10 mouse cellular contexts compared by ENCODE assay signal in genomic region chr14:11683386-11684081, GRCm38 (mm10).
A peak's percentile ranks its signal among the peaks of the same experiment; 100 is the strongest.
DNase-seq lines count a peak whose midpoint lies in the region; ATAC-seq lines count a peak whose summit lies in the region.
"Had no signal": no experiment of that assay in that cellular context is flagged by ENCODE, and none has a peak within 500 bp of the region (broad histone marks: within the 10 kb centered on the region; RNA-seq: fewer than 3 reads in every experiment).

No protein-coding gene starts in this region.

- no peaks in the 10 kb centered on the region for H3K27me3 ChIP-seq in heart, embryonic 13.5 days (replicated peaks)
- no peaks in the 10 kb centered on the region for H3K27me3 ChIP-seq in hindbrain, embryonic 14.5 days (ENCODE audit: control insufficient read depth, insufficient read depth, low read length)
- H3K27me3 ChIP-seq in midbrain, embryonic 10.5 days (ENCODE audit: low read depth, poor library complexity, severe bottlenecking): no peaks in the 10 kb centered on the region

- no peak for DNase-seq in heart, postnatal 25 days (ENCODE audit: low spot score)
- peak; percentile 24 to 29 for DNase-seq in urinary bladder, postnatal 36 days (ENCODE audit: low spot score in 2 of 2)
- no peak for DNase-seq in urinary bladder, postnatal 25 days (ENCODE audit: low spot score)
- DNase-seq in hindbrain, embryonic 14.5 days (ENCODE audit: low spot score): no peak
- no peak for DNase-seq in thymus, postnatal 25 days
- DNase-seq in thymus, postnatal 14 days: no peak
- DNase-seq in midbrain, embryonic 10.5 days (ENCODE audit: low spot score): no peak
- DNase-seq: B cell, adult 2 months had no signal

- H3K4me1 ChIP-seq in heart, embryonic 13.5 days: peaks cover 75% of the 10 kb centered on the region
- peaks cover 23% of the 10 kb centered on the region for H3K4me1 ChIP-seq in hindbrain, embryonic 14.5 days (replicated peaks; ENCODE audit: control insufficient read depth, insufficient read depth, low read length)
- peaks cover 47% of the 10 kb centered on the region for H3K4me1 ChIP-seq in midbrain, embryonic 10.5 days

- H3K9me3 ChIP-seq in heart, embryonic 13.5 days: no peaks in the 10 kb centered on the region
- H3K9me3 ChIP-seq in hindbrain, embryonic 14.5 days (ENCODE audit: control insufficient read depth, low read length): no peaks in the 10 kb centered on the region
- no peaks in the 10 kb centered on the region for H3K9me3 ChIP-seq in midbrain, embryonic 10.5 days (replicated peaks)

- H3K4me2 ChIP-seq in heart, embryonic 13.5 days: no peak overlapping the region
- no peak overlapping the region for H3K4me2 ChIP-seq in hindbrain, embryonic 14.5 days (replicated peaks)

- H3K36me3 ChIP-seq in heart, embryonic 13.5 days: no peaks in the 10 kb centered on the region
- no peaks in the 10 kb centered on the region for H3K36me3 ChIP-seq in hindbrain, embryonic 14.5 days (replicated peaks; ENCODE audit: control insufficient read depth, insufficient read depth)
- H3K36me3 ChIP-seq in midbrain, embryonic 10.5 days: no peaks in the 10 kb centered on the region

- 0 out of 2 replicates have a peak overlapping the region, but pooled peaks have one; percentile 21 for H3K27ac ChIP-seq in heart, embryonic 13.5 days (replicated peaks)
- H3K27ac ChIP-seq in hindbrain, embryonic 14.5 days: peak overlapping the region; percentile 15
- H3K27ac ChIP-seq in midbrain, embryonic 10.5 days (replicated peaks): no peak overlapping the region
- H3K27ac ChIP-seq: macrophage had no signal

- no peak for ATAC-seq in heart, embryonic 13.5 days (ENCODE audit: extremely low read depth, insufficient number of reproducible peaks, low FRiP score, low TSS enrichment)
- peak; percentile 63; the same call in 1 of the 2 replicates for ATAC-seq in hindbrain, embryonic 14.5 days (ENCODE audit: low FRiP score)

- H3K9ac ChIP-seq in heart, embryonic 13.5 days: peak overlapping the region; percentile 15; the same call in 1 of the 2 replicates
- no peak overlapping the region for H3K9ac ChIP-seq in hindbrain, embryonic 14.5 days

- intact Hi-C loops in heart, postnatal 25 days (cut with DNase I): no loop called here

- no peak overlapping the region for H3K4me3 ChIP-seq in heart, embryonic 13.5 days
- no peak overlapping the region for H3K4me3 ChIP-seq in hindbrain, embryonic 14.5 days (replicated peaks; ENCODE audit: low read length)
- H3K4me3 ChIP-seq in midbrain, embryonic 10.5 days: no peak overlapping the region

- WGBS in heart, embryonic 13.5 days: 40% methylated on average over 10 of the region's 10 CpGs
- WGBS in hindbrain, embryonic 14.5 days: 39% methylated on average over 10 of the region's 10 CpGs
- 46% methylated on average over 10 of the region's 10 CpGs for WGBS in midbrain, embryonic 10.5 days

Comparison
In these comparisons a context has a peak if more than half of its experiments do, and no peak if none do; other contexts are left out.
1. DNase-seq: peak in urinary bladder, postnatal 36 days (2 of 2); none in heart, postnatal 25 days (single experiment), urinary bladder, postnatal 25 days (single experiment), hindbrain, embryonic 14.5 days (single experiment), thymus, postnatal 25 days (single experiment), thymus, postnatal 14 days (single experiment) and midbrain, embryonic 10.5 days (single experiment).